Mouse (Mus musculus) midbrain, postnatal 0 days (tissue): ENCODE measurements at regions not wholly inside any gene's neighbourhood (a gene's known extent, or its start where the extent isn't known, plus 50 kb on each side); places are given as distances from the start of the nearest gene placed in this dataset.

Experiments used
- ATAC-seq: fragments of 200-750 bp; cut with Nextera tagmentation; 2 replicates; pipeline ENCODE4 v1.8.0; 2017; ENCODE audit warnings: moderate number of reproducible peaks, mild to moderate bottlenecking, moderate TSS enrichment, moderate library complexity; ENCODE audit not compliant: low FRiP score
- DNase-seq: peaks from one replicate; pipeline ENCODE4 v3.0.0-alpha.2; 2015; ENCODE audit warnings: low spot score
- H3K27ac ChIP-seq: fragments of 300-500 bp; sonication (generic); 2 replicates; pipeline ENCODE4 v1.5.1; 2014; ENCODE audit warnings: low read depth, mild to moderate bottlenecking, low read length, mixed read lengths
- H3K27me3 ChIP-seq: fragments of 300-500 bp; sonication (generic); 2 replicates; pipeline ENCODE4 v1.6.1; 2014; ENCODE audit warnings: low read length, control low read depth, mixed read lengths; ENCODE audit not compliant: insufficient read depth
- H3K36me3 ChIP-seq: fragments of 300-500 bp; sonication (generic); 2 replicates; pipeline ENCODE4 v1.6.1; 2014; ENCODE audit warnings: low read length, control low read depth, mixed read lengths; ENCODE audit not compliant: insufficient read depth
- H3K4me1 ChIP-seq: fragments of 300-500 bp; sonication (generic); 2 replicates; pipeline ENCODE4 v1.6.1; 2014; ENCODE audit warnings: mild to moderate bottlenecking, control low read depth, antibody characterized with exemption, low read length, mixed read lengths; ENCODE audit not compliant: insufficient read depth
- H3K4me2 ChIP-seq: fragments of 300-500 bp; sonication (generic); 2 replicates; pipeline ENCODE4 v1.6.1; 2014; ENCODE audit warnings: low read depth, mild to moderate bottlenecking, low read length, mixed read lengths; ENCODE audit not compliant: poor library complexity, severe bottlenecking
- H3K4me3 ChIP-seq: fragments of 300-500 bp; sonication (generic); 2 replicates; pipeline ENCODE4 v1.5.1; 2014; ENCODE audit warnings: low read depth, mild to moderate bottlenecking, low read length, moderate library complexity
- H3K9ac ChIP-seq: fragments of 300-500 bp; sonication (generic); replicated peaks from 2 replicates; pipeline ENCODE4 v1.6.1; 2014; ENCODE audit warnings: mild to moderate bottlenecking, low read length, moderate library complexity, mixed read lengths; ENCODE audit not compliant: poor library complexity, severe bottlenecking
- H3K9me3 ChIP-seq: fragments of 300-500 bp; sonication (generic); 2 replicates; pipeline ENCODE4 v1.6.1; 2016; ENCODE audit warnings: low read length, control low read depth
- CTCF ChIP-seq: IDR thresholded peaks from 2 replicates; pipeline ENCODE4 v1.5.1; 2016; ENCODE audit warnings: antibody characterized with exemption, mild to moderate bottlenecking
- WGBS: fragments of 180-500 bp; shearing (Covaris S2); extraction: QIAGEN DNeasy Blood & Tissue Kit; methylation state at CpG from one replicate; pipeline ENCODE4 v1.1.7; 2014; 5-methylcytosine and 5-hydroxymethylcytosine counted together

DNA sequence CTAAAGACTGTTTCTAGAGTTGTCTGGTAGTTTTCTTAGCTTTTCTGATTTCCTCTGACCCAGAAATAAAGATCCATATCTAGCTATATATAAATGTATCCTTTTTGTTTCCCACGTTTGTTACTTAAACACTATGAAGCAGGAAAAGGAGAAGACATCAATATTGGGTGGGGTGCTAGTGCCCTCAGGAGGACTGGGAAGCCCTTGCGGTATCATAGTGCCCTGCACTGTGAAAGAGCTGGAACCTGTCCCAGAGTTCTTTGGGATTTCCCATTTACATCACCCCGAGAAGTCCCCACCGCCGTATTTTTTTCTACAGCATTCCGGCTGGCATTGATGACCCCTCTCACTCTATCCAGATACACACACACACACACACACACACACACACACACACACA is 119.3 kb upstream of the Hmgn3 start:
- no peak for DNase-seq
- WGBS, result 70% methylated on average over 6 of the region's 6 CpGs
- peak; percentile 11; the same call in 1 of the 2 replicates for TF ChIP-seq CTCF
- H3K4me2 ChIP-seq, result no peak overlapping the region
- no peaks in the 10 kb centered on the region for H3K27me3 ChIP-seq
- H3K9ac ChIP-seq, result no peak overlapping the region
- H3K9me3 ChIP-seq, result no peaks in the 10 kb centered on the region
- ATAC-seq, result no peak
- no peaks in the 10 kb centered on the region for H3K36me3 ChIP-seq
- H3K27ac ChIP-seq, result no peak overlapping the region
- H3K4me1 ChIP-seq, result no peaks in the 10 kb centered on the region
- no peak overlapping the region for H3K4me3 ChIP-seq

DNA sequence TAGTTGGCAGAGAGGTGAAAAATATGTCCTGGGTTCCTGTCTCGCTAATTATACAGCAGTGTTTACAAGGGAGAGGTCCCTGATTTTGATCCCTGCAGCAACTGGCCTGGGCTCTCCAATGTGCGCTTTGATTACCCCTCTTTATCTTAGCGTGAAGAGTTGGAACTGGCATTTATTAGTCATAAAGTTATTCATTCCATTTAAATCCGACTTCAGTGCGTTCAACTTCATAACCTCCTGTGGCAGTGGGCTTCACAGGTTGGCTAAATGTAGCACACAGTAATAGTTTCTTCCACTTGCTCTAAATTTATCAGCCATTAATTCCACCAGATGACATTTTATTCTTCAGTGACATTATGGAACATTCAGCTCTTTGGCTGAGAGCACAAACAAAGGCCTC is 113.0 kb upstream of the Hmgn3 start:
- Histone ChIP-seq H3K4me1 (no peaks in the 10 kb centered on the region), H3K9me3 (no peaks in the 10 kb centered on the region), H3K4me3 (no peak overlapping the region), H3K27ac (no peak overlapping the region), H3K4me2 (no peak overlapping the region), H3K36me3 (no peaks in the 10 kb centered on the region), H3K9ac (no peak overlapping the region), H3K27me3 (no peaks in the 10 kb centered on the region)
- ATAC-seq (no peak), DNase-seq (no peak)
- WGBS, result 67% methylated on average over 5 of the region's 5 CpGs
- TF ChIP-seq CTCF, result no peak

DNA sequence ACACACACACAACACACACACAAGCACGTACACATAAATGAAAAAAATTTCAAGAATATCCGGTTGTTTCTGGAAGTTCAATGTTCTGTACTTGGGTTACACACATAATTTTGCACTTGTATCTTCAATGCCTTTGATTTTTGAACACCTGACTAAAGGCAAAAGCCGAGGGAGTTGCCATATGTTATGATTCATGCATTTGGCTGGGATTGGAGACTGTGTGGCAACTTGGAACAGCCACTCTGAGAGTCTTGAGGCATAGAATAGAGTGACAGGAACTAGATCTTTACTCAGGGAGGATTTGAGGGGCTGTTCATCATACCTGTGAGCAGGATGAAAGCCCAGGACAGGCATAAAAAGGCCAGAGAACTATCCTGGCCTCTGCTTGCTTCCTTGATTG is 112.5 kb upstream of the Hmgn3 start:
- H3K4me3 ChIP-seq, result no peak overlapping the region
- H3K4me2 ChIP-seq, result no peak overlapping the region
- TF ChIP-seq CTCF, result no peak
- 88% methylated on average over 3 of the region's 3 CpGs for WGBS
- no peak overlapping the region for H3K9ac ChIP-seq
- H3K27me3 ChIP-seq, result no peaks in the 10 kb centered on the region
- H3K4me1 ChIP-seq, result no peaks in the 10 kb centered on the region
- DNase-seq (no peak), ATAC-seq (no peak)
- no peaks in the 10 kb centered on the region for H3K36me3 ChIP-seq
- no peaks in the 10 kb centered on the region for H3K9me3 ChIP-seq
- no peak overlapping the region for H3K27ac ChIP-seq

DNA sequence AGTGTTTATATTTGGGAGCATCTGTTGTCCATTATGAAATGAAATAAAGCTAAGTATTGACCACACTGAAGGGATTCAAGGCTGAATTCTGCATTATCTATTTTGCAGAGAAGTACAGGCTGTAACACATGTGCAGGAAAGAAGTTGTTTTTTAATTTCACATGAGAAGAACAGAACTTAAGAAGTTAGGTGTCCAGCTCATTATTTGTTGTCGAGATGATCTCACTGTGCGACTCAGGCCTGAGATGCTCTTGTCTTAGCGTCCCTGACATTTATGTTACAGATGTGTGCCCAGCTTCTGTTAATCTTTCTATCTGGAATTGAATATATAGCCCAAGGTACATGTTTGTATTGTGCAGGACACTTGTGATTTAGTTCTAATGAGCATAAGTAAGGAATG is 112.0 kb upstream of the Hmgn3 start:
- no peaks in the 10 kb centered on the region for H3K4me1 ChIP-seq
- no peak for ATAC-seq

DNA sequence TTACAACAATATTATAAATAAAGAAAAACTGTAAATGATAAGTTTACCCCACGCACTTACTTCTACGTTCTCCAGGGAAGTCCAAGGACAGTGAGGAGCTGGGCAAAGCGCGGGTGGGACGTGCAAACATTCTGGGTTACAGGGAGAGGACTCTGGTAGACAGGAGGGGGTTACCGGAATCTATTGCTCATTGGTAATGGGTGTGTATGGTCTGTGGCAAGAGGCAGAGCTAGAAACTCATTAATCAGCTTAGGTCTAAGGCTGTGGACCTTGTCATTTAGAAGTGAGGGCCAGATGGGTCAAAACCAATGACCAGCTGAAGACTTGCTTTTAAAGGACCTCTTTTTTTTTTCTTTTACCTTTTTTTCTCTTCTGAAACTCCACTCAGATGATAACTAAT is 107.9 kb upstream of the Hmgn3 start:
- H3K36me3 ChIP-seq, result no peaks in the 10 kb centered on the region
- H3K4me2 ChIP-seq, result no peak overlapping the region
- H3K4me3 ChIP-seq, result no peak overlapping the region
- 93% methylated on average over 6 of the region's 6 CpGs for WGBS
- no peak for ATAC-seq
- H3K9ac ChIP-seq, result no peak overlapping the region
- DNase-seq, result no peak
- no peak overlapping the region for H3K27ac ChIP-seq
- no peaks in the 10 kb centered on the region for H3K4me1 ChIP-seq
- H3K27me3 ChIP-seq, result no peaks in the 10 kb centered on the region
- no peak for TF ChIP-seq CTCF
- no peaks in the 10 kb centered on the region for H3K9me3 ChIP-seq

More for the DNA sequence above, 112.0 kb upstream of the Hmgn3 start:
- Histone ChIP-seq H3K9me3 (no peaks in the 10 kb centered on the region), H3K4me3 (no peak overlapping the region), H3K27me3 (no peaks in the 10 kb centered on the region), H3K4me2 (no peak overlapping the region), H3K9ac (no peak overlapping the region), H3K27ac (no peak overlapping the region), H3K36me3 (no peaks in the 10 kb centered on the region)
- no peak for TF ChIP-seq CTCF
- no peak for DNase-seq
- 89% methylated on average over 3 of the region's 3 CpGs for WGBS

DNA sequence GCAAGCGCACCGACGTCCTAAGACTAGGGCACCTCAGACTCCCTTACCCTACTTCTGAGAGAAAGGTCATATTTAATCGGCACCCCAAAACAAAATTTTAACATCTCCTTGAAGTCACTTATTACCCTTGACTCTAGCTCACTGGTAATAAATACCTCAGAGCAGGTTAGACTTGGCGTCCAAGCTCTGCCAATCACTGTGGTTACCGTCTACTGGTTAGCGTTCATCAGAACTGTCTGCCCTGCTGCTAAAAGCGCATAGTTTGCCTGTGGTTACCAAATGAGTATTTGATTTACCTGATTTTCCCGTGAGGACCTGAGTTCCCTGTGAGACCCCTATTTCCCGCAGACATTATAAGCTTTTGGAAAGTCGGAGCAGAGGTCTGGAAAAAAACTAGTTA is 107.3 kb upstream of the Hmgn3 start:
- Histone ChIP-seq H3K9ac (no peak overlapping the region), H3K27ac (no peak overlapping the region), H3K9me3 (no peaks in the 10 kb centered on the region), H3K4me1 (no peaks in the 10 kb centered on the region), H3K4me2 (no peak overlapping the region), H3K27me3 (no peaks in the 10 kb centered on the region), H3K4me3 (no peak overlapping the region), H3K36me3 (no peaks in the 10 kb centered on the region)
- no peak for TF ChIP-seq CTCF
- DNase-seq (no peak), ATAC-seq (no peak)
- WGBS, result 89% methylated on average over 11 of the region's 11 CpGs

DNA sequence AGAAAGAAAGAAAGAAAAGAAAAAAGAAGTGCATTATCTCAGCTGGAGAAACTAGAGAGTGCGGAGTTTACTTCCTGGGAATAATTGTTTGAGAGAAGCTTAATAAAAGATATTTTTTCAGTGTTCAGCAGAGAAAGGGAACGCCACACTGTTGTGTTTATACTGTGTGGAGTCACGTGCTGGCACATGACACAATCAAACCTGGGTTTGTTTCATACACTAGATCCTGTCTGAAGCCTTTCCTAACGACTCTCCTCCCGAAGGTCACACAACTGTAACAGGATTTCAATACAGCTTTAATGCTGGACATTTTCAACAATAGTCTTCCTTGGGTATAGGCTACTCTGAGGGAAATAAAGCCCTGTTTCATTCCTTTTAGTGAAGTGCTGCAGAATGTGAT is 105.3 kb upstream of the Hmgn3 start:
- no peak for TF ChIP-seq CTCF
- WGBS, result 61% methylated on average over 5 of the region's 5 CpGs
- no peaks in the 10 kb centered on the region for H3K4me1 ChIP-seq
- ATAC-seq, result no peak
- H3K9ac ChIP-seq, result no peak overlapping the region
- H3K4me2 ChIP-seq, result no peak overlapping the region
- H3K36me3 ChIP-seq, result no peaks in the 10 kb centered on the region
- H3K9me3 ChIP-seq, result no peaks in the 10 kb centered on the region
- no peak overlapping the region for H3K27ac ChIP-seq
- no peak overlapping the region for H3K4me3 ChIP-seq
- no peak for DNase-seq
- H3K27me3 ChIP-seq, result no peaks in the 10 kb centered on the region
